Mouse (Mus musculus) erythroblast, embryonic 14.5 days (primary cell): ENCODE measurements at regions not wholly inside any gene's neighbourhood (a gene's known extent, or its start where the extent isn't known, plus 50 kb on each side); places are given as distances from the start of the nearest gene placed in this dataset.

Experiments used
- GATA1 ChIP-seq: IDR thresholded peaks from 2 replicates; pipeline ENCODE4 v1.6.1; 2012; ENCODE audit warnings: low read length, inconsistent platforms, mixed read lengths
- TAL1 ChIP-seq: IDR thresholded peaks from 3 replicates; pipeline ENCODE4 v1.6.1; 2012; ENCODE audit warnings: low read length, inconsistent platforms, mixed read lengths

DNA sequence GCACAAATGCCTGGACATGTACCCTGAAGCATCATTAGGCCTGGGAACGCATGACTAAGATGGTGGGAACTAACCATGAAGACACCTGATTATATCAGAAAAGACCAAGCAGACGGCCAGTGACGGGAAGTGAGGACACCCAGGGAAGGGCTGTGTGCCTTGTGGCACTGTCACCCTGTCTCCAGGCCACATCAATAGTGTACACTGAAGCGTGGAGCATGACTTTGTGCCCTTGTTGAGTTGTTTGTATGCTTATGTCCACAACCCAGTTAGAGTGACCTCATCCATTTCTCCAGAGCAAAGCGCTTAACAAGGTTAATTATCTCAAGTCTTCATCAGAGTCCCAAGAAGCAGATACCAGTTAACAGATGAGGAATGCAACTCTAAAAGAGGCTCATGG lies 96.8 kb upstream of the Cdkn3 start:
- TF ChIP-seq TAL1 (no peak), GATA1 (no peak)
